Mouse (Mus musculus) cortical plate, adult 2 months (tissue): ENCODE results near the gene Xaf1.

Source experiments
- CTCF ChIP-seq: fragments of 200-500 bp; IDR thresholded peaks from 2 replicates; pipeline ENCODE4 v1.5.1; 2011; ENCODE audit warnings: mild to moderate bottlenecking, control low read depth, low read length; ENCODE audit not compliant: insufficient read depth; ENCODE audit errors: extremely low read depth
- POLR2A ChIP-seq: fragments of 200-500 bp; IDR thresholded peaks from 2 replicates; pipeline ENCODE4 v1.6.1; 2011; ENCODE audit warnings: mild to moderate bottlenecking, low read length, control low read depth; ENCODE audit not compliant: insufficient read depth; ENCODE audit errors: extremely low read depth

DNA sequence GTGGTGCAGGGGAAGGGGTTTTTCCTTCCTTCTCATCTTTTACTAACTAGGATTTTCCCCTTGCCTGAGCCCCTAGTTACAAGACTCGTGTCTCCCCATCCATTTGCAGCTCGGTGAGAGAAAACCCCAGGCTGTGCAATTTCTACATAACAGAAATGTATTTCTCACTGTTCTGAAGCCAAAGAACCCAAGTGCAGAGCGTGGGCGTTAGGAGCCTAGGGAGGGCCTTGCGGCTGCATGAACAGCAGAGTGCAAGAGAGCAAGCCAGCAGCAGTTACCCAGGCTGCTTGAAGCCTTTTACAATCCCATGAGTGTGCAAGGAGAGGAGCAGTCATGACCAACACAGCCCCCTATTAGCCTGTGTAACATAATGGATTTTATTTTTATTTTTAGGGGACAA lies 6.0 kb downstream of the Xaf1 start:
- TF ChIP-seq POLR2A (no peak), CTCF (no peak)
